Mouse (Mus musculus): ENCODE results near the gene Ing3. TPM values are rescaled to one million over a fixed set of nuclear protein-coding genes. Genes with fewer than 3 reads are reported as not detected.

Gene Ing3
- polyA plus RNA-seq, 1 experiment from 2014 or later = 32.9 TPM

DNA sequence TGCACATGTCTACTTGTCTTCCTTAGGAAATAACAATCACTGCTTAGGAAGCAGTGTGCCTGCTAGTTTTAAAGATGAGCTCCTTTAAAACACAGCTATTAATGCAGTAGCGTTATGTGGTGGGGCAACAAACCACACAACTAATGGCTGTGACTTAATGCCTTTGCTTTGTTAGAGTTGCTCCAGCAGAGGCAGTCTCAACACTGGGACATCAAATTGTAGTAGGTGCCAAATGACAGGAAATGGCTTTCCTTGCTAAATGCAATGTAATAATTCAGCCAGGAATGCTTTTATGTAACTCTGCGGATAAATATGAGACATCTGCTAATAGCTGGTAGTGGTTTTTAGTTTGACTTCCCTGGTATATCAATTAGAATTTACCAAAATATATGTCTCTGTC lies 28.2 kb downstream of the Ing3 start:
- 88% methylated on average over 2 of the region's 2 CpGs for WGBS
- no peaks in the 10 kb centered on the region for H3K9me3 ChIP-seq (replicated peaks)
- no peak overlapping the region for H3K4me2 ChIP-seq
- H3K36me3 ChIP-seq = peaks cover 24% of the 10 kb centered on the region
- no peaks in the 10 kb centered on the region; the same call in 1 of the 2 replicates for H3K4me1 ChIP-seq (replicated peaks)
- H3K4me3 ChIP-seq = no peak overlapping the region
- ATAC-seq (ENCODE audit: insufficient number of reproducible peaks, low FRiP score) = no peak
- no peaks in the 10 kb centered on the region for H3K27me3 ChIP-seq (replicated peaks)
- no peak overlapping the region for H3K9ac ChIP-seq
- H3K27ac ChIP-seq (ENCODE audit: poor library complexity, severe bottlenecking) = no peak overlapping the region

DNA sequence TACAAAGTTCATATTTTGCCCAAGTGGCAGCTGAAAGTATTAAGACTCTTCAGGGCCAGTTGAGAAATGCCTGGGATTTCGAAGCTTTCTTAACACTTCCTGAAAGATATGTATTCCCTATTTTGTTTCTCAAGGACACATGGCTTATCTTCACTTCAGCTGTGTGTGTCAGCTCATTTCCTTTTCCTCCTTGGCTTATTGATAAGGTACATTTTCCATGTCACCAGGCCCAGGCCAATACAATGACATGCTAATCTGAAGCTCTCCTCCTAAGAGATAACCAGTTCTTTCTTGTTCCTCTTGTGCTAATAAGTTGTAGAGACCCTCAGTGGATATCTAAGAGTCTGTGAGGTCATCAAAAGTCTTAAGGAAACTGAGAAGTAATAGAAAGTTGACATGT lies 31.7 kb downstream of the Ing3 start:
- 33% methylated on average over 1 of the region's 1 CpGs for WGBS

GRCm38 (mm10) chr6:21984990-21985731 lies 35.8 kb downstream of the Ing3 start:
- Histone ChIP-seq H3K4me3 (peak overlapping the region; percentile 56), H3K36me3 (no peaks in the 10 kb centered on the region), H3K4me2 (peak overlapping the region; percentile 84), H3K4me1 (replicated peaks) (no peaks in the 10 kb centered on the region; the same call in 1 of the 2 replicates), H3K9ac (0 out of 2 replicates have a peak overlapping the region, but pooled peaks have one; percentile 72), H3K27me3 (replicated peaks) (no peaks in the 10 kb centered on the region), H3K9me3 (replicated peaks) (no peaks in the 10 kb centered on the region), H3K27ac (ENCODE audit: poor library complexity, severe bottlenecking) (no peak overlapping the region)
- WGBS = 10% methylated on average over 16 of the region's 16 CpGs
- peak; percentile 47; the same call in 1 of the 2 replicates for ATAC-seq (ENCODE audit: insufficient number of reproducible peaks, low FRiP score)

More for the DNA sequence above, 31.7 kb downstream of the Ing3 start:
- peak; percentile 51; the same call in 1 of the 2 replicates for ATAC-seq (ENCODE audit: insufficient number of reproducible peaks, low FRiP score)
- Histone ChIP-seq H3K27ac (ENCODE audit: poor library complexity, severe bottlenecking) (no peak overlapping the region), H3K9ac (no peak overlapping the region), H3K27me3 (replicated peaks) (no peaks in the 10 kb centered on the region), H3K36me3 (0 out of 2 replicates have a peak, but pooled peaks cover 5% of the 10 kb centered on the region), H3K9me3 (replicated peaks) (no peaks in the 10 kb centered on the region), H3K4me1 (replicated peaks) (no peaks in the 10 kb centered on the region; the same call in 1 of the 2 replicates), H3K4me2 (no peak overlapping the region), H3K4me3 (no peak overlapping the region)

- H3K4me1 ChIP-seq (replicated peaks) = no peaks in the 10 kb centered on the region; the same call in 1 of the 2 replicates
- no peaks in the 10 kb centered on the region for H3K27me3 ChIP-seq (replicated peaks)
- H3K4me2 ChIP-seq = peak within 1 kb of the TSS; percentile 84
- peak within 1 kb of the TSS; percentile 56 for H3K4me3 ChIP-seq
- no peaks in the 10 kb centered on the region for H3K36me3 ChIP-seq
- WGBS = under 1% methylated on average over 38 of the region's 38 CpGs
- peak; percentile 74 for ATAC-seq (ENCODE audit: insufficient number of reproducible peaks, low FRiP score)
- peak within 1 kb of the TSS; percentile 72 for H3K9ac ChIP-seq
- H3K9me3 ChIP-seq (replicated peaks) = no peaks in the 10 kb centered on the region
- H3K27ac ChIP-seq (ENCODE audit: poor library complexity, severe bottlenecking) = no peak within 1 kb of the TSS
Measured at GRCm38 (mm10) chr6:21985732-21986540, 36.6 kb downstream of the Ing3 start, which contains the start of gene Cped1. TSS of gene Cped1 (plus strand) at chr6:21985916.

- peak overlapping the region; percentile 56 for H3K4me3 ChIP-seq
- no peaks in the 10 kb centered on the region; the same call in 1 of the 2 replicates for H3K4me1 ChIP-seq (replicated peaks)
- ATAC-seq (ENCODE audit: insufficient number of reproducible peaks, low FRiP score) = no peak
- no peaks in the 10 kb centered on the region for H3K36me3 ChIP-seq
- H3K9me3 ChIP-seq (replicated peaks) = no peaks in the 10 kb centered on the region
- no peak overlapping the region for H3K27ac ChIP-seq (ENCODE audit: poor library complexity, severe bottlenecking)
- H3K9ac ChIP-seq = peak overlapping the region; percentile 72
- WGBS = 6% methylated on average over 24 of the region's 24 CpGs
- no peaks in the 10 kb centered on the region for H3K27me3 ChIP-seq (replicated peaks)
- H3K4me2 ChIP-seq = peak overlapping the region; percentile 84
Measured at GRCm38 (mm10) chr6:21986660-21987331, 37.4 kb downstream of the Ing3 start.

DNA sequence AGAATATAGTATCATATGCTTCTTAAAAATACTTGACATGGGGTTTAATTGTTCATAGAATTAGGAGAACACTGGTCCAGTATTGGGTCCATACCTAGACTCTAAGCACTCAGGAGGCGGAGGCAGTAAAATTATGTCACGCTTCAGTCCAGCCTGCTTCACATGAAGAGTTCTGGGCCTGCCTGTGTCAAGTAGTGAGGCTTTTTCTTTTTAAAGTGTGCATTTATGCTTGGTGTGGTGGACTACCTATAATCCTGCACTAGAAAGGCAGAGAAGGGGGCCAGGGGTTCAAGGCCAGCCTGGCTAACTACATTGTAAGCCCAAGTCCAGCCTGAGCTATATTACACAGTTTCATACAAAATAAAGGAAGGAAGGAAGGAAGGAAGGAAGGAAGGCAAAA lies 38.2 kb downstream of the Ing3 start:
- H3K9ac ChIP-seq = 0 out of 2 replicates have a peak overlapping the region, but pooled peaks have one; percentile 30
- ATAC-seq (ENCODE audit: insufficient number of reproducible peaks, low FRiP score) = no peak
- no peak overlapping the region for H3K27ac ChIP-seq (ENCODE audit: poor library complexity, severe bottlenecking)
- H3K27me3 ChIP-seq (replicated peaks) = no peaks in the 10 kb centered on the region
- no peaks in the 10 kb centered on the region; the same call in 1 of the 2 replicates for H3K4me1 ChIP-seq (replicated peaks)
- peak overlapping the region; percentile 31; the same call in 1 of the 2 replicates for H3K4me2 ChIP-seq
- H3K36me3 ChIP-seq = no peaks in the 10 kb centered on the region
- H3K9me3 ChIP-seq (replicated peaks) = no peaks in the 10 kb centered on the region
- H3K4me3 ChIP-seq = no peak overlapping the region
- WGBS = 88% methylated on average over 2 of the region's 2 CpGs

GRCm38 (mm10) chr6:21988296-21988695 lies 38.9 kb downstream of the Ing3 start:
- H3K4me1 ChIP-seq (replicated peaks) = no peaks in the 10 kb centered on the region; the same call in 1 of the 2 replicates
- no peaks in the 10 kb centered on the region for H3K9me3 ChIP-seq (replicated peaks)
- no peaks in the 10 kb centered on the region for H3K36me3 ChIP-seq
- peak overlapping the region; percentile 29 for H3K4me2 ChIP-seq
- H3K27me3 ChIP-seq (replicated peaks) = no peaks in the 10 kb centered on the region
- no peak for ATAC-seq (ENCODE audit: insufficient number of reproducible peaks, low FRiP score)
- H3K27ac ChIP-seq (ENCODE audit: poor library complexity, severe bottlenecking) = no peak overlapping the region
- no peak overlapping the region for H3K9ac ChIP-seq
- 82% methylated on average over 5 of the region's 5 CpGs for WGBS
- no peak overlapping the region for H3K4me3 ChIP-seq

DNA sequence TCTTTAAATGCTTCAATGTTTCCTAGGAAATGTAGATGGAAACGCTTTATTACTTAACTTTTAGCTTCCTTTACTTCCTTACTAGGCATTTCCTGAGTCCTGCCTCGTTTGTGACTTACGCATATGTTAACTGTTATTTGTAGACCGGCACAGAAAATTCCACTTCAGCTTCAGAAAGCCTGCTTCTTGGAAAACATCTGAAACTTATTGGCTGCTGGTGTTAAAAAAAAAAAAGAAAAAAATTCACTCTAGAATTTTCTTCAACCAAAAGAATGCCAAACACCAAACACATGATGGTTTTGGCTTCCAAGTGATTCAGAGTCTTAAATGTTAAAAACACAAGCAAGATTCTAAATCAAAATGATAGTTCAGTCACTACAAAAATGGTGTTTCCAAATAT lies 39.7 kb downstream of the Ing3 start:
- Histone ChIP-seq H3K27me3 (replicated peaks) (no peaks in the 10 kb centered on the region), H3K36me3 (no peaks in the 10 kb centered on the region), H3K27ac (ENCODE audit: poor library complexity, severe bottlenecking) (no peak overlapping the region), H3K9me3 (replicated peaks) (no peaks in the 10 kb centered on the region), H3K4me2 (no peak overlapping the region), H3K9ac (no peak overlapping the region), H3K4me1 (replicated peaks) (no peaks in the 10 kb centered on the region; the same call in 1 of the 2 replicates), H3K4me3 (no peak overlapping the region)
- whole genome bisulfite sequencing = 69% methylated on average over 4 of the region's 4 CpGs
- no peak for ATAC-seq (ENCODE audit: insufficient number of reproducible peaks, low FRiP score)

- H3K36me3 ChIP-seq = no peaks in the 10 kb centered on the region
- WGBS = 57% methylated on average over 9 of the region's 9 CpGs
- H3K4me3 ChIP-seq = no peak overlapping the region
- H3K4me2 ChIP-seq = peak overlapping the region; percentile 20; the same call in 1 of the 2 replicates
- no peaks in the 10 kb centered on the region for H3K27me3 ChIP-seq (replicated peaks)
- no peak overlapping the region for H3K27ac ChIP-seq (ENCODE audit: poor library complexity, severe bottlenecking)
- no peaks in the 10 kb centered on the region for H3K9me3 ChIP-seq (replicated peaks)
- no peak overlapping the region for H3K9ac ChIP-seq
- no peaks in the 10 kb centered on the region; the same call in 1 of the 2 replicates for H3K4me1 ChIP-seq (replicated peaks)
- no peak for ATAC-seq (ENCODE audit: insufficient number of reproducible peaks, low FRiP score)
Measured at GRCm38 (mm10) chr6:21990181-21991135, 41.1 kb downstream of the Ing3 start.

DNA sequence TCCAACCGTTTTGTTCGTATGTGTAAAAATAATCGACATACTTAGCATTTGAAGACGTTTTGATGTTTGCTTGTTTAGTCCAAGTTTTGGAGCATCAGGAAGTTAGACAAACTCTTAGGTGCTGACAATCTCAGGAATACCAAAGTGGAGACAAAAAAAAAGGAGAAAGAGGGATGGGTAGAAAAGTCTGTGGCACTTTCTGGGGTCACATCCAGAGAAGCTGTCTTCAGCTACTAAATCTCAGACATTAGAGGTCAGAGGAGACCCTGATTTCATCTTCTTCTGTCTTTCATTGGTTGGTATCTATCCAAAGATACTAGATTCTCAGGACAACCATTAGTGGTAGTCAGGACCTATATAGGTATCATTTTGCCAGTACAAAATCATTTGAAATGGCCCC lies 41.8 kb downstream of the Ing3 start:
- Histone ChIP-seq H3K9ac (no peak overlapping the region), H3K36me3 (no peaks in the 10 kb centered on the region), H3K27ac (ENCODE audit: poor library complexity, severe bottlenecking) (no peak overlapping the region), H3K9me3 (replicated peaks) (no peaks in the 10 kb centered on the region), H3K4me1 (replicated peaks) (no peaks in the 10 kb centered on the region; the same call in 1 of the 2 replicates), H3K4me3 (no peak overlapping the region), H3K4me2 (no peak overlapping the region), H3K27me3 (replicated peaks) (no peaks in the 10 kb centered on the region)
- WGBS = 72% methylated on average over 4 of the region's 4 CpGs
- ATAC-seq (ENCODE audit: insufficient number of reproducible peaks, low FRiP score) = no peak

Measured in heart, embryonic 12.5 days (tissue).